Mouse (Mus musculus) heart, postnatal 0 days (tissue): ENCODE measurements around the gene Cfap57.

Source experiments
- CTCF ChIP-seq: IDR thresholded peaks from 2 replicates; pipeline ENCODE4 v1.5.1; 2016; ENCODE audit warnings: antibody characterized with exemption, control low read depth, low read depth
- EP300 ChIP-seq: IDR thresholded peaks from 2 replicates; pipeline ENCODE4 v1.6.1; 2016; ENCODE audit warnings: antibody characterized with exemption, low read depth

DNA sequence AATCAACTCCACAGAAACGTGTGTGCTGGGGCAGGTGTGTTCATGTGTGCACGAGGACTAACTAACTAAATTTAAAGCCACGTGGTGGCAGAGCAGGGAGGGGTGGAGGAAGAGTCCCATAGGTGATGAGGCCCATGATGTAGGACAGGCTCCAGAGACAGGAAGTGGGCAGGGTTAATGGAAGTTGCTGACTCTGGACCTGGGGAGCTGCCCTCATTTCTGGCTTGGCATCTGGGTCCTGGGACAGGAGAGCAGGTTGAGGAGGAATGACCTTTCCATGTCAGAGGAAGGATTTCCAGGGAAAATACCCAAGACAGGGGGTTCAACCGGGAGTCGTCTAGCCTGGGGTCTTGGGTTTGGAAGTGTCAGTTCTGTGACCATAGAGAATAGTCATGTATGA, 87.9 kb downstream of the Cfap57 start:
- TF ChIP-seq CTCF (no peak), EP300 (no peak)
